Mouse (Mus musculus) left cerebral cortex, adult 2 months (tissue): ENCODE results near the gene D430041D05Rik. TPM values are rescaled to one million over a fixed set of nuclear protein-coding genes. Genes with fewer than 3 reads are reported as not detected.

Source experiments
- DNase-seq, 2 experiments: peaks; one replicate each; pipeline ENCODE4 v3.0.0; 2021 to 2022; ENCODE audit warnings: low spot score in 2 of 2, mixed read lengths in 1 of 2; ENCODE audit errors: extremely low spot score in 1 of 2
- H3K27ac ChIP-seq: fragments of 200-600 bp; 2 replicates; pipeline ENCODE4 v1.8.1; 2022
- H3K4me3 ChIP-seq: fragments of 200-600 bp; 2 replicates; pipeline ENCODE4 v1.8.1; 2022
- CTCF ChIP-seq: fragments of 200-600 bp; IDR thresholded peaks from 2 replicates; pipeline ENCODE4 v1.8.1; 2022; ENCODE audit warnings: antibody characterized with exemption, mild to moderate bottlenecking, moderate library complexity
- intact Hi-C: fragments of 180-260 bp; cut with DNase I; formaldehyde crosslinking; loops from one replicate; pipeline ENCODE4 v1.15.1; 2025
- total RNA-seq, 2 experiments: library from RNA; stranded (reverse); gene quantifications; 2 replicates each; pipeline ENCODE4 v1.2.3; 2021

The D430041D05Rik gene
- total RNA-seq, 2 experiments from 2014 or later = 121 to 123 TPM

- Histone ChIP-seq H3K4me3 (no peak overlapping the region), H3K27ac (peak overlapping the region; percentile 69)
- intact Hi-C loops = loop anchor here (5.0 to 10.0 kb wide), 3 partner anchors 75 to 162 kb away; partner anchors contain the start of gene Hipk3
- no peak for TF ChIP-seq CTCF
- DNase-seq = no peak
Measured at GRCm38 (mm10) chr2:104332707-104333106, 78.1 kb downstream of the D430041D05Rik start.

DNA sequence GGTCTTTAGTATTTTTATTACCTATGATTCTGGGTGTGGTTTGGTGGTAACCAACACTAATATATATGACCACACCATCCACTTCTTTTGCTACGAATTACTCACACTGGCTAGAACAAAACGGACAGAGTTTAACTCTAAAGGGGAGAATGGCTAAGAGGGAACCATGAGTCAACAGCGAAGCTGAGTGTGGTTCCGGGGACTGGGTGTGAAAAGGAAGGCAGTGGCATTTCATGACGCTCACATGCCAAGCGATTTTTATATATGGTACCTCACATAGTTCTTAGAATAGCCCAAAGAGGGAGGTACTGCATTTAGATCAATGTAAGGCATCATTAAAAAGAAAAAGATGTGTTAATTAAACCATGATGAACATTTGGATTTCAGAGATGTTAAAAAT, 79.6 kb downstream of the D430041D05Rik start:
- intact Hi-C loops = loop anchor here (5.0 to 10.0 kb wide), 3 partner anchors 76 to 164 kb away; partner anchors contain the start of gene Hipk3
- H3K4me3 ChIP-seq = no peak overlapping the region
- peak overlapping the region; percentile 83 for H3K27ac ChIP-seq
- no peak for TF ChIP-seq CTCF
- DNase-seq = no peak

- intact Hi-C loops = no loop called here
- DNase-seq = no peak
Measured at GRCm38 (mm10) chr2:104327116-104327794, 83.6 kb downstream of the D430041D05Rik start.

DNA sequence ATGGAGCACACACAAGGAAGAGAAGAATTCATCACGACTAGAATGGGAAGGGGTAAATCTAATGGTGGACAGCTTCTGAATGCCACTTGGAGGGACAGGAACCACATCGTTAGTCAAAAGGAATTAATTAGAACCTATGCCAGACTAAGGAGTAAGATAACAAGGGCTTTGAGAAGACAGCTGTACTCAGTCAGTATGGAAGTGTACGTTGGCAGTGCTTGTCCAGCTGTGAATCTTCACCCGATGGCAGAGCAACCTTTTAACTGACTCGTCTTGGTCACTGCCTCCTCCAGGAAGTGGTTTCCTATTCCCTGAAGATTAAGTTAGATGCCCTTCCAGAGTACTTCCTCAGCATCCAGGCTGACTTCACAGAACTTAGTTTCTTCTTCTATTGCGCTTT, 87.0 kb downstream of the D430041D05Rik start:
- no peak for DNase-seq
- H3K27ac ChIP-seq = peak overlapping the region; percentile 81
- intact Hi-C loops = loop anchor here (5.0 kb wide), 2 partner anchors 89 to 96 kb away; partner anchors contain the start of gene D430041D05Rik
- no peak for TF ChIP-seq CTCF
- no peak overlapping the region for H3K4me3 ChIP-seq

More at GRCm38 (mm10) chr2:104327116-104327794, 83.6 kb downstream of the D430041D05Rik start:
- no peak for TF ChIP-seq CTCF
- Histone ChIP-seq H3K4me3 (no peak overlapping the region), H3K27ac (peak overlapping the region; percentile 85)

- TF ChIP-seq CTCF = no peak
- Histone ChIP-seq H3K4me3 (no peak overlapping the region), H3K27ac (peak overlapping the region; percentile 81)
- intact Hi-C loops = loop anchor here (5.0 kb wide), 2 partner anchors 89 to 96 kb away; partner anchors contain the start of gene D430041D05Rik
- no peak for DNase-seq
Measured at GRCm38 (mm10) chr2:104323351-104323750, 87.5 kb downstream of the D430041D05Rik start.

DNA sequence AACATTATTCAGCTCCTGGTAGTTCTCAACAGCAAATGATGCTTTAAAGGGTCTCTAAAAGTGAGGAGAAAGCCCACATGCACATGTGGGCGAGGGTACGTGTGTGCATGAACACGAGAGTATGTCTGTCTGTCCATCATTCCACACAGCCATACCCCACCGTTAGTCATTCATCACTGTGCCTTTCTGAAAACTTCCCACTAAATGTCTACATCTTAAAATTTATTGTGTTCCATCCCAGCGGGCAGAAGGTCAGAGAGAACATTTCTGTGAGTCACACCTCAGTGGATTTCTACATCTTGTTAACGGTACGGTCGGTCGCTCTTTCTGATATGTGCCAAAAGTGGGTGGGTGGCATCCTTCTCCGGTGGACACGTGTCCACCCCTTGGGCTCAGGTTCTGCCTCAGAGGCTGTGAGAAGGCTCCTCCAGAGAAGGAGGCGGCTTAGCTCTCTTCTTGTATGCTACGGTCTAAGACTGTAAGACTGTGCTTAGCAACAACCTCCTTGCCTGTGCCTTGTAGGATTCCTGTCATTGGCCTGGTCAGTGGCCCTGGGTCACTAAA, 90.7 kb downstream of the D430041D05Rik start:
- Histone ChIP-seq H3K27ac (peak overlapping the region; percentile 92), H3K4me3 (no peak overlapping the region)
- intact Hi-C loops = loop anchor here (1.0 to 5.0 kb wide), 3 partner anchors 78 to 93 kb away; partner anchors contain the start of gene D430041D05Rik
- no peak for DNase-seq
- TF ChIP-seq CTCF = no peak

DNA sequence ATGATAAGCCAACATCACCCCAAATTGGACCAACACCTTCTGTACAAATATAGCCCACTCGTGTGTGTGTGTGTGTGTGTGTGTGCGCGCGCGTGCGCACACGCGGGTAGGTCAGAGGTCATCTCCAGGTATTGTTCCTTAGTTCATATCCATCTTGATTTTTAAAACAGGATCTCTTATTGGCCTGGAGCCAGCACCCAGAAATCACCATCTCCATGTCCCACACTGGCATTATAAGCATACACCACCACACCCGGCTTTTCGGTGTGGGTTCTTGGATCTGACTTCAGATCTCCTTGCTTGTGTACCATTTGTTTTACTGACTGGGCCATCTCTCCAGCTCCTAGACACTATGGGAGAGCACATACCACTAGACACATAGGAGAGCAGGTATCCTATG, 91.4 kb downstream of the D430041D05Rik start:
- TF ChIP-seq CTCF = no peak
- DNase-seq = no peak
- no peak overlapping the region for H3K4me3 ChIP-seq
- peak overlapping the region; percentile 92 for H3K27ac ChIP-seq
- intact Hi-C loops = no loop called here

GRCm38 (mm10) chr2:104318881-104319280, 91.9 kb downstream of the D430041D05Rik start:
- TF ChIP-seq CTCF = no peak
- DNase-seq = peak; percentile 43 to 59
- Histone ChIP-seq H3K27ac (peak overlapping the region; percentile 92), H3K4me3 (no peak overlapping the region)
- intact Hi-C loops = no loop called here

GRCm38 (mm10) chr2:104318259-104318658, 92.6 kb downstream of the D430041D05Rik start:
- no peak overlapping the region for H3K4me3 ChIP-seq
- intact Hi-C loops = no loop called here
- H3K27ac ChIP-seq = peak overlapping the region; percentile 92
- no peak for TF ChIP-seq CTCF
- DNase-seq = no peak

DNA sequence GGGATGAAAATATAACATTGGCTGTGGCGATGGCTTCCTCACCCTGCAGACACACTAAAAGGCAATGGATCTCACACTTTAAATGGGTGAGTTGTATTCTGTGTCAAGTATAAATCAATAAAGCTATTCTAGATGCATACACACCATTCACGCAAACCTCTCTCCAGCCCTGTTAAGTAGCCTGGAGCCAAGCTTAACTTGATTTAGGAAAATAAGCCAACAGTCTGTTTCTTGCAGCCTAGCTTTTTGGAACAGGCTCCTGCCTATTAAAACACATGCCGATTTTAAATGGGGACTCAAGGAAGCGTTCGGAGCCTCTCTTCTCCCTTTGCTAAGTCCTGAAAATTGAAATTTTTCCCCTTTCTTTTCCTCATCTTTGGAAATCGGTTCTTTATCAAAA, 93.2 kb downstream of the D430041D05Rik start:
- peak overlapping the region; percentile 92 for H3K27ac ChIP-seq
- intact Hi-C loops = no loop called here
- no peak overlapping the region for H3K4me3 ChIP-seq
- no peak for DNase-seq
- TF ChIP-seq CTCF = no peak

DNA sequence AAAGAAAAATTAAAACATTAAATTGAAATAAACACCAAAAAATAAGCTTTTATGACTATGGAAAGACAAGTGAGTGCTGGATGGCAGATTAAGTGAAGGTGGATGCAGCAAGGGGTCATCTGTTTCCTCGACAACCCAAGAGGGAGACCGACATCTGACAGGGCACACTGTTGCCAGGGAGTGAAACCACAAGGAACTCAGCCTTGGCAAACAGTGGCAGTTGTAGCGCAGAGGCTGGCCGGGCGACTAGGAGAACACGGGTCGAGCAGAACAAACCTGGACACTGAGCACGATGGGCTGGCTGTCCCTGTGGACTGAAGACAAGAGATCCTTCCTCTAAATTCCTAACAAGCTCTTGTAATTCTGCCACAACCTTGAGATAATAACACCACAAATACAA, 94.3 kb downstream of the D430041D05Rik start:
- intact Hi-C loops = no loop called here
- no peak overlapping the region; the same call in none of the 2 replicates for H3K27ac ChIP-seq
- no peak for DNase-seq
- no peak for TF ChIP-seq CTCF
- no peak overlapping the region for H3K4me3 ChIP-seq

GRCm38 (mm10) chr2:104313246-104313645, 97.6 kb downstream of the D430041D05Rik start:
- no peak for DNase-seq
- no peak for TF ChIP-seq CTCF
- Histone ChIP-seq H3K27ac (no peak overlapping the region), H3K4me3 (no peak overlapping the region)
- intact Hi-C loops = no loop called here
